Mouse (Mus musculus): ENCODE results near the gene Prdm8. TPM values are rescaled to one million over a fixed set of nuclear protein-coding genes. Genes with fewer than 3 reads are reported as not detected.

Prdm8 gene
- polyA plus RNA-seq, 1 experiment from 2014 or later, result 0.06 TPM

DNA sequence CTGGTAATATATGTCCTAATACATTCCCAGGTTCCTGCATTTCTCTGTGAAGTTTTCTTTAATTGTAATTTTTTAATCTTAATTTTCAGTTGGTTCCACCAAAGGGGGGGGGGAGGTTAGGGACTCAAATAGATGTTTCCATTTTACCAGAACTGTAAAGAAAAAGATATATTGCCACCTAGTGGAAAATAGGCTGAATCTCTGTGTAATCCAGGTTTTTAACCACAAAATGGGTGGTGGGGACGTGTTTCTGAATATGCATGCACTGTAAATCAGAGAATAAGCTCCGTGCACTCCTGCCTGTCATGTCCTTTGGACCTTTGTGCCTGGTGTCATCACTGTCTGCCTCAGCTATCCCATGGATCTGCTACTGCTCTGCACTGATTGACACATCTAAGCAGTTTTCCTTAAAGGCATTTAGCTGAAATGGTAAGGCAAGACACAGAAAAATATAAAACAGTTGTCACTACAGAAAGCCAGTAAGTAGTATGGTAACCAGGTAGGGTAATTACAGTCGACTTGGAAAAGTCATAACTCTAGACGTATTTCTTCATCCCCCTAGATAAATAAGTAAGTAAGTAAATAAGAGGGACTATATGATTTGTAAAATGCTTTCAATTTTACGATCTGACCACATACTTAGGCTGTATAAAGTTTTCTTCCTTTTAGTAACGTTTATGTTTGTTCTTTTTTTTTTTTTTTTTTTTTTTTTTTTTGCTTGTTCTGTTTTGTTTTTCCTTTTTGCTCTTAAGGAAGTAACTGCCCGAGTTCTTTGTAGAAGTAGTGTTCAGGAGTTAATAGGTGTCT lies 31.6 kb downstream of the Prdm8 start:
- Histone ChIP-seq H3K36me3 (ENCODE audit: control insufficient read depth, insufficient read depth, low read length) (no peaks in the 10 kb centered on the region), H3K27ac (ENCODE audit: low read length) (no peak overlapping the region), H3K4me2 (ENCODE audit: low read depth, low read length) (no peak overlapping the region), H3K27me3 (ENCODE audit: control insufficient read depth, insufficient read depth, low read length) (no peaks in the 10 kb centered on the region; the same call in 1 of the 2 replicates), H3K4me3 (replicated peaks; ENCODE audit: low read length) (no peak overlapping the region), H3K4me1 (ENCODE audit: control insufficient read depth, insufficient read depth, low read length) (no peaks in the 10 kb centered on the region), H3K9me3 (replicated peaks; ENCODE audit: control insufficient read depth, low read length) (no peaks in the 10 kb centered on the region), H3K9ac (ENCODE audit: low read length) (no peak overlapping the region)
- 55% methylated on average over 7 of the region's 7 CpGs for WGBS
- ATAC-seq (ENCODE audit: insufficient read depth, low FRiP score), result no peak

DNA sequence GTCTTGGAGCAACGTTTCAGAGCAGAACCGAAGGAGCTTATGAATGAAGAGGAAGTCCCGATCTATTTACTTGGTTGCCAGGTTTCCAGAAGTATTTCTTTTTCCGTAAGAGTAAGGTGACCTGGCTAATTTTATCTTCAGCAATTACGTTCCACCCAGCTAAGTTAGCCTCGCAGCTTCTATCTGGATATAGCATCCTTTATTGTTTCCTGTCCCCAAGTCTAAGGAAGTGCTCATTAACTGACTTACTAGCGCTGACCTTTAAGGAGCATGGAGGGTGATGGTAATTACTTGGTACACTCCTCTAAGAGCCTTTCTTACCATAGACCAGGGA lies 32.2 kb downstream of the Prdm8 start:
- Histone ChIP-seq H3K4me1 (ENCODE audit: control insufficient read depth, insufficient read depth, low read length) (no peaks in the 10 kb centered on the region), H3K9ac (ENCODE audit: low read length) (no peak overlapping the region), H3K36me3 (ENCODE audit: control insufficient read depth, insufficient read depth, low read length) (no peaks in the 10 kb centered on the region), H3K27me3 (ENCODE audit: control insufficient read depth, insufficient read depth, low read length) (no peaks in the 10 kb centered on the region), H3K4me3 (replicated peaks; ENCODE audit: low read length) (no peak overlapping the region), H3K4me2 (ENCODE audit: low read depth, low read length) (no peak overlapping the region), H3K27ac (ENCODE audit: low read length) (no peak overlapping the region), H3K9me3 (replicated peaks; ENCODE audit: control insufficient read depth, low read length) (no peaks in the 10 kb centered on the region)
- ATAC-seq (ENCODE audit: insufficient read depth, low FRiP score), result no peak
- WGBS, result 56% methylated on average over 7 of the region's 7 CpGs

DNA sequence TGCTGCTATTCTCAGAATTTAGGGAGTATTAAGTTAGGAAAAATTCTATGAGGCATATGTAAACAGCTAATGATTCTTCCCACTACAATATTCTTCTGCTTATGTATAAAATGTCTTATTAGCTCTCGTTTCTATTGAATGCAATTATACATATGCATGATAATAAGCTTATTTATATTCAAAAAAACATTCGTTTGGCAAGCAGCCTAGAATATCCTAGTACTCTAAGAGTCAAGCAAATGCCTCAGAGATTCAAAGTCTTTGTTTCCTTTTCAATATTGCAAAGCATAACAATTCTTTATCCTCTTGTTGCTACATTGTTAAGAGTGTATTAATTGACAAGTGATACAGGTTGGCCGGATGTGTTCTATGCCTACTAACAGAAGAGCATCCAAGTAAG lies 34.6 kb downstream of the Prdm8 start:
- no peak for ATAC-seq (ENCODE audit: insufficient read depth, low FRiP score)
- Histone ChIP-seq H3K4me3 (replicated peaks; ENCODE audit: low read length) (no peak overlapping the region), H3K36me3 (ENCODE audit: control insufficient read depth, insufficient read depth, low read length) (no peaks in the 10 kb centered on the region), H3K4me2 (ENCODE audit: low read depth, low read length) (no peak overlapping the region), H3K4me1 (ENCODE audit: control insufficient read depth, insufficient read depth, low read length) (no peaks in the 10 kb centered on the region), H3K27me3 (ENCODE audit: control insufficient read depth, insufficient read depth, low read length) (no peaks in the 10 kb centered on the region), H3K9me3 (replicated peaks; ENCODE audit: control insufficient read depth, low read length) (no peaks in the 10 kb centered on the region), H3K9ac (ENCODE audit: low read length) (no peak overlapping the region), H3K27ac (ENCODE audit: low read length) (no peak overlapping the region)
- 69% methylated on average over 3 of the region's 3 CpGs for WGBS

DNA sequence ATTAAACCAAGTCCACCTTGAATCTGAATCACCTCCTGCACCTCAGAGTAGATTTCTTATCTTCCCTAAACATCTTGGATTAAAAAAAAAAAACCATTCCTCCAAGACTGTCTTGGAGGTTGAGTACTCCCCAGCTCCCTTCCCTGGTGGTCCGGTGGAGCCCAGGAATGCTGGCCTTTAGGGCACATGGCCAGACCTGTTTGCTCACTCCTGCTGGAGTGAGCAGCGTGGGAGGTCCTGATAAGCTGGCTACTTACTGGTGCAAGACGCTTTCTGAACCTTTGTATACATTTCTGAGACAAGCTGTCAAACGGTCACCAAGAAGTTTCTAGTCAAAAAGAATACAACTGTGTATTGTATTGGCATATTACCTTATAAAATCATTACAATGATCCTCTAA lies 36.0 kb downstream of the Prdm8 start:
- 18% methylated on average over 4 of the region's 4 CpGs for WGBS
- Histone ChIP-seq H3K9me3 (replicated peaks; ENCODE audit: control insufficient read depth, low read length) (no peaks in the 10 kb centered on the region), H3K4me1 (ENCODE audit: control insufficient read depth, insufficient read depth, low read length) (no peaks in the 10 kb centered on the region), H3K4me2 (ENCODE audit: low read depth, low read length) (no peak overlapping the region), H3K4me3 (replicated peaks; ENCODE audit: low read length) (no peak overlapping the region), H3K27ac (ENCODE audit: low read length) (no peak overlapping the region), H3K36me3 (ENCODE audit: control insufficient read depth, insufficient read depth, low read length) (no peaks in the 10 kb centered on the region), H3K9ac (ENCODE audit: low read length) (no peak overlapping the region), H3K27me3 (ENCODE audit: control insufficient read depth, insufficient read depth, low read length) (no peaks in the 10 kb centered on the region)
- no peak for ATAC-seq (ENCODE audit: insufficient read depth, low FRiP score)

DNA sequence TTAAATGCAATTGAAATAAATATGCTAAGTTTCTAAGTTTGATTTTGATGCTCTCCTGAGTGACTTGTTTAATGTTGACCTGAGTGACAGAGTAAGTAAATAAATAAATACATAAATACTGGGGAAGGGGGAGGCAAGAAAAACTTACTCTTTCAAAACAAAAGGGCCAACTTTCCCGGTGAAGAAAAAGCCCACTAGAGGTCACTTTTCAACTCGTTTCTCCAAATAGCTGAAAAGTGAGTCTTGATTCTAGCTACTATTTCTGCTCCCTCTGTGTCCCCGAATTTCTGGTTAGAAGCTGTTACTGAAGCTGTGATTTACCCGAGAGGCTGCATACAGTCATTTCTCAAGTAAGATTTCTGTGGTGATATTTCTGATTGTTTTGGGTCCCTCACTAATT lies 45.5 kb downstream of the Prdm8 start:
- H3K27me3 ChIP-seq (ENCODE audit: control insufficient read depth, insufficient read depth, low read length), result no peaks in the 10 kb centered on the region

DNA sequence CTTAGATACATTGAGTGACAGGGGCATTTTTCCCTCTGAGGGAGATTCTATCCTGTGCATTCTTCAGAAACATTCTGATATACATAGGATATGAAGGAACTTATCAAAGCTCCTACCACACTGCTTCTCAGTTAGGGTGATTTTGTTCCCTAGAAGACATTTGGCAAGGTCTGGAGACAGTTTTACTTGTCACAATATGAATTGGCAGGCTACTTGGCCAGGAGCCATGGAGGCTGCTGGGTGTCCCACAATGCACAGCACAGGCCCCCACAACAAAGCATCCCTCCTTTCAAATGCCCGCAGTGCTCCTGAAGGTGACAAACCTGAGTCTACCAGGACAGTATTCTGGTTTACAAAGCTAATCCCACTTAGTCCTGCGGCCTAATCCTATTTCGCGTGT lies 55.0 kb downstream of the Prdm8 start:
- Histone ChIP-seq H3K36me3 (ENCODE audit: control insufficient read depth, insufficient read depth, low read length) (no peaks in the 10 kb centered on the region), H3K27me3 (ENCODE audit: control insufficient read depth, insufficient read depth, low read length) (no peaks in the 10 kb centered on the region), H3K27ac (ENCODE audit: low read length) (no peak overlapping the region), H3K9me3 (replicated peaks; ENCODE audit: control insufficient read depth, low read length) (no peaks in the 10 kb centered on the region), H3K4me1 (ENCODE audit: control insufficient read depth, insufficient read depth, low read length) (no peaks in the 10 kb centered on the region), H3K9ac (ENCODE audit: low read length) (no peak overlapping the region), H3K4me2 (ENCODE audit: low read depth, low read length) (no peak overlapping the region), H3K4me3 (replicated peaks; ENCODE audit: low read length) (no peak overlapping the region)
- WGBS, result 61% methylated on average over 4 of the region's 4 CpGs
- ATAC-seq (ENCODE audit: insufficient read depth, low FRiP score), result no peak

More for the DNA sequence above, 45.5 kb downstream of the Prdm8 start:
- H3K9me3 ChIP-seq (replicated peaks; ENCODE audit: control insufficient read depth, low read length), result no peaks in the 10 kb centered on the region
- H3K4me1 ChIP-seq (ENCODE audit: control insufficient read depth, insufficient read depth, low read length), result no peaks in the 10 kb centered on the region
- no peaks in the 10 kb centered on the region for H3K36me3 ChIP-seq (ENCODE audit: control insufficient read depth, insufficient read depth, low read length)
- 67% methylated on average over 4 of the region's 4 CpGs for WGBS
- no peak overlapping the region for H3K4me2 ChIP-seq (ENCODE audit: low read depth, low read length)
- no peak overlapping the region for H3K4me3 ChIP-seq (replicated peaks; ENCODE audit: low read length)
- H3K27ac ChIP-seq (ENCODE audit: low read length), result no peak overlapping the region
- H3K9ac ChIP-seq (ENCODE audit: low read length), result no peak overlapping the region
- ATAC-seq (ENCODE audit: insufficient read depth, low FRiP score), result no peak

DNA sequence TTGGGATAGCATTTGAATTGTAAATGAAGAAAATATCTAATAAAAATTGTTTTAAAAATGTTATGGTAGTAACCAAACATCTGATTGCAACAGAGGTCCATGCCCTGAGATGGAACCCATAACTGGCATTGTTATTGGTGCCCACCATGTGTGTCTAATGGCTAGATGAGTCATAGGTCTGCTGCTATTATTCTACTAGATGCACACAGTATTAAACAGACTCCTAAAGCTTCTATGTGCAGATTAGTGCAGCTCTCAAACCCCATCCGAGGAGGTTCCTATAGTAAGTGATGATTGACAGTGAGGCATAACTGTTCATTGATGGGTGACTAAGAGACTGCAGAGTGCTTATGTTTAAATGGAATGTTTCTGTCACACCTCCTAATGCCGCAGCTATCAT lies 59.7 kb downstream of the Prdm8 start:
- Histone ChIP-seq H3K27me3 (ENCODE audit: control insufficient read depth, insufficient read depth, low read length) (no peaks in the 10 kb centered on the region), H3K9me3 (replicated peaks; ENCODE audit: control insufficient read depth, low read length) (no peaks in the 10 kb centered on the region), H3K4me3 (replicated peaks; ENCODE audit: low read length) (no peak overlapping the region), H3K27ac (ENCODE audit: low read length) (no peak overlapping the region), H3K4me1 (ENCODE audit: control insufficient read depth, insufficient read depth, low read length) (no peaks in the 10 kb centered on the region), H3K4me2 (ENCODE audit: low read depth, low read length) (no peak overlapping the region), H3K36me3 (ENCODE audit: control insufficient read depth, insufficient read depth, low read length) (no peaks in the 10 kb centered on the region), H3K9ac (ENCODE audit: low read length) (no peak overlapping the region)
- 73% methylated on average over 2 of the region's 2 CpGs for whole genome bisulfite sequencing
- ATAC-seq (ENCODE audit: insufficient read depth, low FRiP score), result no peak

DNA sequence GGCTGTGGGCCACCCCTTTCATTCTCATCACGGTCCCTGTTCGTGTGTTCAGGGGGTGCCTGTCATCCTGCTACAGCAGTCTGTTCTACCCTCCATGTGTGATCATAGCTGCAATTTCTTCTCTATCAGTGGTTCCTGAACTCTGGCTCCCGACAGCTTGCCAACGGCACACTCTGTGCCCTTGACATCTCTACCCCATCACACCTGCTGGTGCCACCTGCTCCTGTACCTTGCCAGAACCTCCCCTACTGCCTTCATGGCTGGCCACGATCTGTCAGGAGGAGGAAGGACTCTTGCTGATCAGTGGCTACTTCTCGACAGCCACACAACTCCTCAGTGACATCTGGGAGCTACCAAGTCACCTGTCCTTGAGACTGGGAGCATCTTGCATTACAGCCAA lies 62.5 kb downstream of the Prdm8 start:
- Histone ChIP-seq H3K4me1 (ENCODE audit: control insufficient read depth, insufficient read depth, low read length) (no peaks in the 10 kb centered on the region), H3K9ac (ENCODE audit: low read length) (no peak overlapping the region), H3K27me3 (ENCODE audit: control insufficient read depth, insufficient read depth, low read length) (no peaks in the 10 kb centered on the region), H3K36me3 (ENCODE audit: control insufficient read depth, insufficient read depth, low read length) (no peaks in the 10 kb centered on the region), H3K27ac (ENCODE audit: low read length) (no peak overlapping the region), H3K9me3 (replicated peaks; ENCODE audit: control insufficient read depth, low read length) (no peaks in the 10 kb centered on the region), H3K4me2 (ENCODE audit: low read depth, low read length) (no peak overlapping the region), H3K4me3 (replicated peaks; ENCODE audit: low read length) (no peak overlapping the region)
- WGBS, result 80% methylated on average over 6 of the region's 6 CpGs
- ATAC-seq (ENCODE audit: insufficient read depth, low FRiP score), result no peak

DNA sequence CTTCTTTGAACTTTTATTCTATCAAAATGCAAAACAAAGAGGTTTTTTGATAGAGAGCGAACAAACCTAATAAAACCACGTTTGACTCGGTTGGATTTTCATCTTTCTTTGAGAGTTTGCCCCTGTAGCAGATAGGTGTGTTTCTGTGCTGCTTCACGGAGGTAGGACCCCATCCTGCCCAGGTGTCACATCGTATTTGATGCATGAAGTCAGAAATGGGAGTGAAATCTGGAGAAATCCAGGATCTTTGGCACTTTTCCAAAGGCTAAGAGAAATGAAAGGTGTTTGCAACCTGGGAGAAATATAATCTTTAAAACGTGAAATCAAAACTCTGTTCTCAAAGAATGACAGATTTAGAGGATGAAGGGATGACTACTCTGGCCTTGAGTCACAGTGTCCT lies 71.5 kb downstream of the Prdm8 start:
- 71% methylated on average over 6 of the region's 6 CpGs for WGBS
- no peak for ATAC-seq (ENCODE audit: insufficient read depth, low FRiP score)
- H3K36me3 ChIP-seq (ENCODE audit: control insufficient read depth, insufficient read depth, low read length), result no peaks in the 10 kb centered on the region

More for the DNA sequence above, 71.5 kb downstream of the Prdm8 start:
- H3K4me3 ChIP-seq (replicated peaks; ENCODE audit: low read length), result no peak overlapping the region
- H3K9ac ChIP-seq (ENCODE audit: low read length), result no peak overlapping the region
- no peak overlapping the region for H3K27ac ChIP-seq (ENCODE audit: low read length)
- no peaks in the 10 kb centered on the region for H3K27me3 ChIP-seq (ENCODE audit: control insufficient read depth, insufficient read depth, low read length)
- H3K4me1 ChIP-seq (ENCODE audit: control insufficient read depth, insufficient read depth, low read length), result no peaks in the 10 kb centered on the region
- no peaks in the 10 kb centered on the region for H3K9me3 ChIP-seq (replicated peaks; ENCODE audit: control insufficient read depth, low read length)
- H3K4me2 ChIP-seq (ENCODE audit: low read depth, low read length), result no peak overlapping the region
